Mouse (Mus musculus) heart, postnatal 25 days (tissue): ENCODE data around the gene Izumo1. TPM values are rescaled to one million over a fixed set of nuclear protein-coding genes. Genes with fewer than 3 reads are reported as not detected.

Source experiments
- DNase-seq: peaks from one replicate; pipeline ENCODE4 v3.0.0; 2022; ENCODE audit warnings: low spot score
- intact Hi-C: fragments of 180-260 bp; cut with DNase I; formaldehyde crosslinking; loops from one replicate; pipeline ENCODE4 v1.15.1; 2025
- total RNA-seq, 2 experiments: library from RNA; stranded (reverse); gene quantifications; 2 replicates each; pipeline ENCODE4 v1.2.3; 2021

Izumo1 gene
- total RNA-seq, 2 experiments from 2014 or later = 0.21 to 0.39 TPM

- no peak for DNase-seq
- intact Hi-C loops = no loop called here
Measured at GRCm38 (mm10) chr7:45616277-45616676, 5.3 kb upstream of the Izumo1 start.

DNA sequence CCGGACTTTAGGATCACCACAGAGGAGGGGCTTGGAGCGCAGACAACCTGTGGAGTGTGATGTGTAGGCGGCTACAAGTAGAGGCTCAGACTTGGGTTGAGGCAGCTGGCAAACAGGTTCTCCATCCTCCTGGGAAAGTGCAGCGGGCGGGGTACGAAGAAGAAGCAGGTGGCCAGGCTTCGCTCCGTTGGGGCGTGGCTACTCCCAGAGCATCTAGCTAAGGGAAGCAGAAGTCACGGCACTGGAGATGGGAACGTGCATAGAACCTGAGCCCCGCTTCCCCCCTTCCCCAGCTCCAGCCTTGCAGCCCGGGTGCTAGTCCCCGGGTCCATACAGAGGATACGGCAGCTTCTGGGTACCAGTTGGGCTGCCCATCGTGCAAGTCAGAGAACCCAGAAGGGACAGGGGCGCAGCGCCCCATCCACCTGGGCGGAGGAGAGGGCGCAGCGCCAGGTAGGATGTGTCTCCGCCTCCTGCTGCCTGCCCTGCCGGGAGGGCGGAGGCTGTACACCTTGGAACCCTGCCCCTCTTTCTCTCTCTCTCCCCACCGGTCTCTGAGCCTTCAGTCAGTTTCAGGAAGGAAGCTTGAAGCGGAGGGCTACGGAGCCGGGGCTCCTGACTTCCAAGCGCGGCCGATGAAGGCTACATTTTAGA is 4.4 kb upstream of the Izumo1 start, which contains the start of gene Fut1:
Gene Fut1, plus strand, starts transcription at position 248 of the 654 bp plus-strand sequence.
- no peak for DNase-seq
- intact Hi-C loops = no loop called here

GRCm38 (mm10) chr7:45618316-45618715 is 3.3 kb upstream of the Izumo1 start:
- intact Hi-C loops = no loop called here
- no peak for DNase-seq

- DNase-seq = no peak
- intact Hi-C loops = no loop called here
Measured at GRCm38 (mm10) chr7:45619592-45619991, 2.0 kb upstream of the Izumo1 start.

GRCm38 (mm10) chr7:45623507-45623906 is 1.9 kb downstream of the Izumo1 start:
- intact Hi-C loops = no loop called here
- no peak for DNase-seq

GRCm38 (mm10) chr7:45624718-45625117 is 3.1 kb downstream of the Izumo1 start:
- intact Hi-C loops = no loop called here

DNA sequence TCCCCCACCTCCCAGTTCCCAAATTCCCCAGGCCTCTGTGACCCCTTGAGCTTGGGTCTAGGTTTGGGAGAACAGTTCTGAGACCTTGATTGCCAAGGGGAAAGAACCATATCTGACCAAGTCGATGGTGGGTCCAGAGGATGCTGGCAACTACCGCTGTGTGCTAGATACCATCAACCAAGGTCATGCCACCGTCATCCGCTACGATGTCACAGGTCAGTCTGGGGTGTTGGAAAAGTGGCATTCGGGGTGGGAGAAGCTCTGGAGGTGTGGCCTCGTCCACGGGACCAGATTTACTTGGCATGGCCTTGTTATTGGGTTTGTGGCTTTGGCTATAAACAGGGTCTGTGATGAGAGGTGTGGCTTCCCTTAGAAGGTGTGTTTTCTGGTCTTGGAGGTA is 3.9 kb downstream of the Izumo1 start:
- DNase-seq = no peak
- intact Hi-C loops = no loop called here

More at GRCm38 (mm10) chr7:45624718-45625117, 3.1 kb downstream of the Izumo1 start:
- no peak for DNase-seq

DNA sequence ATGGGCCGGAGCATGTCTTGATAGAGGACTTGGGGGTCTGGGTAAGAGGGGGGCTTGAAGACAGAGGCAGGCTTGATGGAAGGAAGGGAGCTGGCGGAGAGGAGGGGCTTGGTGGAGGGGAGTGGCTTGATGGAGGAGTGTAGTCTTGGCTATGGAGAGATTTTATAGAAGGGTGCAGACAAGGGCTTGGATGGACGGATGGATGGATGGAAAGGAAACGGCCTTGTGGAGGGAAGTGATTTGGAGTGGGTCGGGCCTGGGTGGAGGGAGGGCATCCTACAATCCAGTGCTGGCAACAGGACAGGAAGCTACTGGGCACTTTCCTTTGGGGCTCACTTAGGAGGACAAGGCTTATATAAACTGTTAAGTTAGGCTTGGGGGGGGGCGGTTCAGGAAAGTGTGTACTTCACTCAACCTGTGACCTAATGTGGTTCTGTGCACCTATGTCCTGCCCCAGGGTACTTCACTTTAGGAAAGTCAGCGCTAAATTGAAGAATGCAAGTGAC is 5.0 kb downstream of the Izumo1 start:
- intact Hi-C loops = no loop called here
- no peak for DNase-seq

DNA sequence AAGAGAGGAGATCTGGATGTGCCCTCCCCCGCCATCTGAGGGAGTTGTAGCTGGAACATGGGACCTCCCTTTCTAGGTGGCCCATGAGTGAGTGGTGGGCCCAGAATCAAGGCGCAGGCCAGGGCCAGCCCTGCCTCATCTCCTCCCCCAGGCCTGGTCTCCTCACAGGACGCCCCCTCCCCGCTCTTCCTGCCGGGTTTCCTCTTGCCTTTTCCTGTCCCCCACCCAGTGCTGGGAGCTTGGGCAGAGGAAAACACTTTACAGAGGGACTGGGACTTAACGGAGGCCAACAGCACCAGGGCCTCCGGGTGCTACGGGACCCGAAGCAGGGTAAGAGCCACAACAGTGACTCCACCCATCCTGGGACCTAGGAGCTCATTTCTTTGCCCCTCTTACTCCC is 5.7 kb downstream of the Izumo1 start, which contains the start of gene Rasip1:
Gene Rasip1, plus strand, starts transcription at position 228 of the 400 bp plus-strand sequence.
- peak; percentile 68 for DNase-seq
- intact Hi-C loops = no loop called here

- intact Hi-C loops = loop anchor here (2.0 kb wide), 1 partner anchor 54 kb away; no protein-coding TSS in a partner anchor
- DNase-seq = peak; percentile 78
Measured at GRCm38 (mm10) chr7:45628364-45629294, 7.0 kb downstream of the Izumo1 start.

DNA sequence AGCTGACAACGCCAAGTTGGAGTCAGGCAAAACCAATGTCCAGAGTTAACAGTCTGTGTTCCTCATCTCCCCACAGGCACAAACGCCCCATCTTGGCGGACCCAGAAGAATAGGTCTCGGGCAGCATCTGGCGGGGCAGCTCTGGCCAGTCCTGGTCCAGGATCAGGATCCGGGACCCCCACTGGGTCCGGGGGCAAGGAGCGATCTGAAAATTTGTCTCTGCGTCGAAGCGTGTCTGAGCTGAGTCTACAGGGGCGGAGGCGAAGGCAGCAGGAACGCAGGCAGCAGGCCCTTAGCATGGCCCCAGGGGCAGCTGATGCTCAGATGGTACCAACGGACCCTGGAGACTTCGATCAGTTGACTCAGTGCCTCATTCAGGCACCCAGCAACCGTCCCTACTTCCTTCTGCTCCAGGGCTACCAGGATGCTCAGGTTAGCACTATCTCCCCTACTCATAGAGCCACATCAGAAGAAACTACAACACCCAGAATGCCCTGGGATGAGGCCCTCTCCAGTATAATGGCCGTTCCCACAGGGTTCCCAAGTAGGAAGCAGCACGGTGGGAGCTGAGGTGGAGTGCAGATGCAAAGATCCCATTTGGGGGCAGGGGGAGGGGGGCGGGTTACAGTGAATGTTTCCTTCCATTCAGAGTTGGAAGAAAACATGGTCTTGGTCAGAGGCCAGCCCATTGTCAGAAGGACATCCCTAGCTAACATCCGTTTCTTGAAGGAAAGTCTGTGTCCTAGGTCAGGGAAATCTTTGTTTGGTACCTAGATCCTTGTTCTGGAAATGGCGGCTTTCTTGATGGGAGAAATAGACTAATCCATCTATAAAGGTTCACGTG is 8.7 kb downstream of the Izumo1 start:
- intact Hi-C loops = loop anchor here (2.0 kb wide), 1 partner anchor 19 kb away; no protein-coding TSS in a partner anchor
- no peak for DNase-seq

- no peak for DNase-seq
Measured at GRCm38 (mm10) chr7:45632499-45632898, 10.9 kb downstream of the Izumo1 start.

GRCm38 (mm10) chr7:45634946-45635681 is 13.5 kb downstream of the Izumo1 start:
- DNase-seq = no peak
- intact Hi-C loops = no loop called here

More at GRCm38 (mm10) chr7:45632499-45632898, 10.9 kb downstream of the Izumo1 start:
- intact Hi-C loops = no loop called here

DNA sequence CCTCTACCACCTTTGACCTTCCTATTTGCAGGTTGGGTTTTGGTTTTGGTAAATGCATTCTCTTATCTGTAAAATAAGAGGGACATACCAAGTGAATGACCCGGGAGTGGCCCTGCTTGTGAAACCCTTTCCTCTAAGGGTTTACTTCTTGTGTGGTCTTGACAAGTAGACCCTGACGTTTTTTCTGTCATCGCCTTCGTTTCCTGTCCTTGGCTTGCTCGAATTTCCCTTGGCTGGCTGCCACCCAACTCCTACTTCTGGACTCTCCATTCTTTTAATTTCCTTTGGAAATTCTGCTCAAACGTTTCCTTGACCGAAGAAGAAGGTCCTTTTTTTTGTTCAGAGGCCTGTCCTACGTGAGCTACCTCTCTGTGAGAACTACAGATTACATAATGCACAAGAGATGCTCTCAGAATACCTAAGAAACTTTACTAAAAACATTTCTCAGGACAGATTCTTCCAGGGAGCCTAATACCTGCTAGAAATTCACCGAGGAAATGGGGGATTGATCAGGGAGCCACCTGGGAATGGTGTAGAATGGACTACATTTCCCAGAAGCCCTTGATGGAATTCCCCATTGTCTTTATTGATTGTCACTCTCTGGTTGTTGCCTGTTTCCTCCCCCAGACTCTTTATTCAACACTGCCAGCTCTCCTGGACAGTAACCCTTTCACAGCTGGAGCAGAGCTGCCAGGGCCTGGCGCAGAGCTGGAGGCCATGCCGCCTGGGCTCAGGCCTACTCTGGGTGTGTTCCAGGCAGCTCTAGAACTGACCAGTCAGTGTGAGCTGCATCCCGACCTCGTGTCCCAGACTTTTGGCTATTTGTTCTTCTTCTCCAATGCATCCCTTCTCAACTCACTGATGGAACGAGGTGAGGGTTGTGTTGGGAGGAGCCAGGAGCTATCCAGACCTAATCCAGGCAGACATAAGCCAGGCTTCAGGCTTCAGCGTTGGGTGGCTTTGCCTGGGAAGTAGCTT is 14.4 kb downstream of the Izumo1 start:
- no peak for DNase-seq
- intact Hi-C loops = no loop called here

- DNase-seq = no peak
Measured at GRCm38 (mm10) chr7:45637710-45638109, 16.1 kb downstream of the Izumo1 start.

DNA sequence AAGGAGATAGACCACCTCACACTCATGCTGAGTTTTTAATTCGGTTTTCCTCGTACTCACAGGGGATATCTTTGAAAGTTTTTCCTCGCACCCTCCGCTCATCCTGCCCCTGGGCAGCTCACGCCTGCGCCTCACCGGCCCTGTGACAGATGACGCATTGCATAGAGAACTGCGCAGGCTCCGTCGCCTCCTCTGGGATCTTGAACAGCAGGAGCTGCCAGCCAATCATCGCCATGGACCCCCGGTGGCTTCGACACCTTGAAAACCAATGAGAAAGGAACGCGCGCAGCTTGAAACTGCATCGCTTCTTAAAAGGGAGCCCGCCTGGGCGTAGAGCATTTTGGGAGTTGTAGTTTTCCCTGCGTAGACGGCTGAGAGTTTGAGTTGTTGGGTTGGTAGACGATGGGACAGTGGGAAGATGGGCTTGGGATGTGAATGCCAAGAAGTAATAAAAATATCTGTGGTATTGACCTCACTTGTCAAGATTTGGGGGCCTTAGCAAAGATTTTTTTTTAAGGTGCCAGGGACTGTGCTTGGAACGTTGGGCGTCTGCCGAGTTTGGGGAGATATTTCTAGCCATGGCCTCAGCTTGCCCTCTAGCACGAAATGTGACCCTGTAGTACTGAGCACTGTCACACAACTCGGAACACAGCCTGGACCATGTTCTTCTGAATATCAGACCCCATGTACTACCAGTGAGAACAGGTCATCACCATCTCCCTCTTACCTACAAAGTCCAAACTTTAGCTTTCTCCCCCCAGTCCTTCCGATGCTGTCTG is 17.2 kb downstream of the Izumo1 start:
- DNase-seq = peak; percentile 85
- intact Hi-C loops = no loop called here

More at GRCm38 (mm10) chr7:45637710-45638109, 16.1 kb downstream of the Izumo1 start:
- intact Hi-C loops = no loop called here

- no peak for DNase-seq
- intact Hi-C loops = loop anchor here (2.0 kb wide), 1 partner anchor 43 kb away; no protein-coding TSS in a partner anchor
Measured at GRCm38 (mm10) chr7:45639561-45640027, 18.0 kb downstream of the Izumo1 start, which contains the start of gene Mamstr. TSS of gene Mamstr (plus strand) at chr7:45639977.
